Mouse (Mus musculus) embryonic fibroblast, embryonic 13.5 days (primary cell): ENCODE measurements around the gene Vsir. TPM values are rescaled to one million over a fixed set of nuclear protein-coding genes. Genes with fewer than 3 reads are reported as not detected.

ENCODE experiments used
- H3K27ac ChIP-seq: 2 replicates; pipeline ENCODE4 v1.5.1; 2012; ENCODE audit warnings: low read length, control low read depth, inconsistent platforms; ENCODE audit not compliant: insufficient read depth
- H3K4me1 ChIP-seq: 2 replicates; pipeline ENCODE4 v1.6.1; 2011; ENCODE audit warnings: low read length; ENCODE audit not compliant: control insufficient read depth, insufficient read depth
- H3K4me3 ChIP-seq: 2 replicates; pipeline ENCODE4 v1.5.1; 2011; ENCODE audit warnings: mild to moderate bottlenecking, control low read depth, low read length; ENCODE audit not compliant: insufficient read depth
- CTCF ChIP-seq: IDR thresholded peaks from 2 replicates; pipeline ENCODE4 v1.5.1; 2011; ENCODE audit warnings: mild to moderate bottlenecking, control low read depth, low read length, moderate library complexity, borderline replicate concordance; ENCODE audit not compliant: insufficient read depth
- POLR2A ChIP-seq: IDR thresholded peaks from 2 replicates; pipeline ENCODE4 v1.6.1; 2011; ENCODE audit warnings: low read depth, mild to moderate bottlenecking, control low read depth, low read length, moderate library complexity
- polyA plus RNA-seq: library from polyadenylated mRNA; stranded (reverse); fragments of >200 nt; gene quantifications from 2 replicates; pipeline ENCODE4 v1.2.4, GENCODE M21; 2011; ENCODE audit warnings: low read depth; ENCODE audit not compliant: missing spikeins, insufficient read length

Vsir gene
- polyA plus RNA-seq, 1 experiment = 5.1 TPM

GRCm38 (mm10) chr10:60335021-60335420 is 11.6 kb upstream of the Vsir start:
- H3K4me3 ChIP-seq = no peak overlapping the region
- no peaks in the 10 kb centered on the region for H3K4me1 ChIP-seq
- no peak overlapping the region for H3K27ac ChIP-seq
- TF ChIP-seq CTCF (no peak), POLR2A (no peak)

DNA sequence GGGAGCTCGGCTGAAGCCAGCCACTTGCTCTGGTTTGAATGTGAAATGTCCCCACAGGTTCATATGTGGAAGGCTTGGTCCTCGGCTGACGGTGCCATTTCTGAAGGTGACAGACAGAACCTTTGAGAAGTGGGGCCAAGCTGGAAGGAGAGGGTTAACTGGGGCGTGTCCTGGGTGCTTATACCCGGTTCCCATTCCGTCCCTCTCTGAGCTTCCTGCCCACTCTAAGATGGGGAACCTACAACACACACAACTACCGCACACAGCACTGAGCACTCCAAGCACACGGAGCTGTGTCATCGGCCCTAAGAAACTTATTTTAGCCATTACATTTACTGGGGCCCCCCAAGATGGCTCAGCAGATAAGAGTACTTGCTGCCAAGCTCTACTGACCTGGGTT is 5.1 kb upstream of the Vsir start:
- Histone ChIP-seq H3K27ac (no peak overlapping the region), H3K4me1 (no peaks in the 10 kb centered on the region), H3K4me3 (no peak overlapping the region)
- TF ChIP-seq CTCF = no peak
- no peak for TF ChIP-seq POLR2A

- Histone ChIP-seq H3K4me1 (no peaks in the 10 kb centered on the region; the same call in 1 of the 2 replicates), H3K27ac (no peak overlapping the region), H3K4me3 (no peak overlapping the region)
- TF ChIP-seq POLR2A (no peak), CTCF (no peak)
Measured at GRCm38 (mm10) chr10:60344111-60344510, 2.5 kb upstream of the Vsir start.

- H3K4me3 ChIP-seq = no peak overlapping the region
- H3K27ac ChIP-seq = no peak overlapping the region
- TF ChIP-seq POLR2A (no peak), CTCF (no peak)
- H3K4me1 ChIP-seq = peaks cover 1% of the 10 kb centered on the region
Measured at GRCm38 (mm10) chr10:60346056-60346455, 595 bp upstream of the Vsir start.

- H3K4me1 ChIP-seq = peaks cover 14% of the 10 kb centered on the region
- no peak overlapping the region for H3K27ac ChIP-seq
- H3K4me3 ChIP-seq = no peak overlapping the region
- no peak for TF ChIP-seq CTCF
- TF ChIP-seq POLR2A = no peak
Measured at GRCm38 (mm10) chr10:60347768-60348610, 1.3 kb downstream of the Vsir start.

GRCm38 (mm10) chr10:60349056-60349455 is 2.4 kb downstream of the Vsir start:
- peak overlapping the region; percentile 2; the same call in 1 of the 2 replicates for H3K27ac ChIP-seq
- no peak for TF ChIP-seq CTCF
- H3K4me3 ChIP-seq = no peak overlapping the region
- peaks cover 23% of the 10 kb centered on the region for H3K4me1 ChIP-seq

DNA sequence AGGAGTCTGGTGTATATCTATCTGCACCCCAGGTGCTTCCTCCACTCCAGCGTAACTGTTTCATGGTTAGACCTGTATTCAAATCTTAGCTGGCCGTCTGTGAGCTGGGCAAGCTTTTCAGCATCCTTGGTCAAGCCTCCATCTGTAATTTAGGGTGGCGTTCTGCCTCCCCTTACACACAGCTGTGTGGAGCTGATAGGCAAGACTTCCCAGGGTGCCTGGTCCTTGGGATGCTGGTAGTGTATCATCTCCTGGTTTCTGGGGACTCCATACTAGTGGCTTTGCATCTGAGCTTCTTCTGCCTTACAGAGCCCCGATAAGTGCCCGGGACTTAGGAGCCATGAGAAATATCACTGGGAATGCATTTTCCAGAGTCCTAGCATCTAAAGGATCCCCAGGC is 3.0 kb downstream of the Vsir start:
- peaks cover 25% of the 10 kb centered on the region for H3K4me1 ChIP-seq
- no peak overlapping the region for H3K4me3 ChIP-seq
- TF ChIP-seq POLR2A = no peak
- TF ChIP-seq CTCF = no peak
- H3K27ac ChIP-seq = no peak overlapping the region

- H3K4me1 ChIP-seq = peaks cover 25% of the 10 kb centered on the region
- no peak overlapping the region for H3K4me3 ChIP-seq
- peak overlapping the region; percentile 91 for H3K27ac ChIP-seq
- no peak for TF ChIP-seq POLR2A
Measured at GRCm38 (mm10) chr10:60350077-60350804, 3.6 kb downstream of the Vsir start.

GRCm38 (mm10) chr10:60350805-60351167 is 4.1 kb downstream of the Vsir start:
- peaks cover 26% of the 10 kb centered on the region for H3K4me1 ChIP-seq
- H3K4me3 ChIP-seq = no peak overlapping the region
- peak overlapping the region; percentile 91 for H3K27ac ChIP-seq
- TF ChIP-seq CTCF (no peak), POLR2A (peak; percentile 22; the same call in 1 of the 2 replicates)

GRCm38 (mm10) chr10:60351248-60351647 is 4.6 kb downstream of the Vsir start:
- TF ChIP-seq CTCF (no peak), POLR2A (no peak)
- peak overlapping the region; percentile 91 for H3K27ac ChIP-seq
- peaks cover 28% of the 10 kb centered on the region for H3K4me1 ChIP-seq
- H3K4me3 ChIP-seq = no peak overlapping the region
